Mouse (Mus musculus): ENCODE measurements at regions not wholly inside any gene's neighbourhood (a gene's known extent, or its start where the extent isn't known, plus 50 kb on each side); places are given as distances from the start of the nearest gene placed in this dataset.

DNA sequence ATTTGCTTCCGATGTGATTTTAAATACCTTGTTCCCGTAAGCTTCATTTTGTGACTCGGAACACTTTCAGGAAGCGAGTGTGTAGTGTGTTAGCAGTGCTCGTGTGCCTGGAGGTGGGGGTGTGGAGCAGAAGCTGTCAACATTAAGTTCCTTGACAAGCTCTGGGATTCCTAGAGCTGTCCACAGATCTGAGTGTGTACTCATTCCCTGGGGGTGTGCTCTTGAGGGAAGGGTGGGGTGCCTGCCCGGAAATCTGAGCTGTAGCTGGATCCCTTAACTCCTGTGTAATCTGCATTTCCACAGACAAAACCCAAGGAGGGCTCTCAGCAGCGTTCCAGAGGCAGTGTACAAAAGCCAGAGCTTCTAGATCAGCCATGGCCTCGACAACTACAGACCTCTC, 335.8 kb downstream of the Etnk1 start:
- Histone ChIP-seq H3K36me3 (ENCODE audit: control insufficient read depth, insufficient read depth) (no peaks in the 10 kb centered on the region), H3K4me1 (replicated peaks; ENCODE audit: control insufficient read depth, insufficient read depth, low read length) (no peaks in the 10 kb centered on the region), H3K9me3 (ENCODE audit: control insufficient read depth) (no peaks in the 10 kb centered on the region), H3K4me2 (replicated peaks; ENCODE audit: low read depth) (no peak overlapping the region), H3K4me3 (ENCODE audit: low read depth, low read length) (no peak overlapping the region), H3K27me3 (replicated peaks; ENCODE audit: control insufficient read depth, insufficient read depth, low read length) (no peaks in the 10 kb centered on the region), H3K9ac (ENCODE audit: low read depth, low read length) (no peak overlapping the region), H3K27ac (ENCODE audit: low read depth, low read length) (no peak overlapping the region)
- 71% methylated on average over 8 of the region's 8 CpGs for WGBS
- no peak for TF ChIP-seq CTCF (IDR thresholded peaks at IDR 0.05; ENCODE audit: low read depth)
- ATAC-seq = no peak

DNA sequence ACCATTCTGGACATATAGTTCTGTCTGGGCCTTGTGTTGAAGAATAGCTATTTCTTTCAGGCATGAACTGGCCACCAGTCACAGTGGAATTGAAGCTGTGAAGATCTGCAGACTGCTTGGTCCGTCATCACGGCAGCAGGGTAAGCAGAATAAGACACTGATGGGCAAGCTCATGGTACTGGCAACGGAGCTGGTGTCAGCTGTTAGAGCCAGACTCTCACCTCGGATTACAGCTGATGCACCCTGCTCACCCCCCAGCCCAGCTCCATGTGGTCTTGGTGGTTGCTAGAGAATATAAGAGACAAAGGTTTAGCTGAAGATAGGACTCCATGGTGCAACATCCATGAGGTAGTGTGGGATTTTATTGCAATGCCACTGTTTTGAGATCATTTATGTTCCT, 336.9 kb downstream of the Etnk1 start:
- Histone ChIP-seq H3K27ac (ENCODE audit: low read depth, low read length) (no peak overlapping the region), H3K36me3 (ENCODE audit: control insufficient read depth, insufficient read depth) (no peaks in the 10 kb centered on the region), H3K9ac (ENCODE audit: low read depth, low read length) (no peak overlapping the region), H3K27me3 (replicated peaks; ENCODE audit: control insufficient read depth, insufficient read depth, low read length) (no peaks in the 10 kb centered on the region), H3K9me3 (ENCODE audit: control insufficient read depth) (no peaks in the 10 kb centered on the region), H3K4me2 (replicated peaks; ENCODE audit: low read depth) (no peak overlapping the region), H3K4me1 (replicated peaks; ENCODE audit: control insufficient read depth, insufficient read depth, low read length) (no peaks in the 10 kb centered on the region), H3K4me3 (ENCODE audit: low read depth, low read length) (no peak overlapping the region)
- WGBS = 89% methylated on average over 4 of the region's 4 CpGs
- TF ChIP-seq CTCF (IDR thresholded peaks at IDR 0.05; ENCODE audit: low read depth) = no peak
- ATAC-seq = no peak

DNA sequence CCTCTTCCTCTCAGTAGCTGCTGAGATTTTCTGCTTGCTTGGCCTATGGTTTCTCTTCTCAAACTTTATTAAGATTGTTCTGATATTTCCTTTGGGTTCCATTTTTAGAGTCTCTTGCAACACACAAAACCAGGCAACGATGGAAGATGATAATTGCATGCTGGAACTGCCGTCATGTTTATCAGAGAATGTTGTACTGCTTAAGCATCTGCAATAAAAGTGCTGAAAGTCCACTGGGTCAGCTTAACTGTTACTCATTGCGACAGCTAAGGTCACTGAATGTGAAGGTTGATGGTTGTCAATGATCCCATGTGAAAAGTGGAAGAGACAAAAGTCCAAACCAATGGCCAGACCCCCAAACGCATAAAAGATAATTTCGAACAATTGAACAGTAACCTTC, 346.4 kb downstream of the Etnk1 start:
- 68% methylated on average over 5 of the region's 5 CpGs for whole genome bisulfite sequencing
- Histone ChIP-seq H3K27ac (ENCODE audit: low read depth, low read length) (no peak overlapping the region), H3K9ac (ENCODE audit: low read depth, low read length) (no peak overlapping the region), H3K4me3 (ENCODE audit: low read depth, low read length) (no peak overlapping the region), H3K4me1 (replicated peaks; ENCODE audit: control insufficient read depth, insufficient read depth, low read length) (no peaks in the 10 kb centered on the region), H3K4me2 (replicated peaks; ENCODE audit: low read depth) (no peak overlapping the region), H3K36me3 (ENCODE audit: control insufficient read depth, insufficient read depth) (no peaks in the 10 kb centered on the region), H3K9me3 (ENCODE audit: control insufficient read depth) (no peaks in the 10 kb centered on the region), H3K27me3 (replicated peaks; ENCODE audit: control insufficient read depth, insufficient read depth, low read length) (no peaks in the 10 kb centered on the region)
- TF ChIP-seq CTCF (IDR thresholded peaks at IDR 0.05; ENCODE audit: low read depth) = no peak
- no peak for ATAC-seq

DNA sequence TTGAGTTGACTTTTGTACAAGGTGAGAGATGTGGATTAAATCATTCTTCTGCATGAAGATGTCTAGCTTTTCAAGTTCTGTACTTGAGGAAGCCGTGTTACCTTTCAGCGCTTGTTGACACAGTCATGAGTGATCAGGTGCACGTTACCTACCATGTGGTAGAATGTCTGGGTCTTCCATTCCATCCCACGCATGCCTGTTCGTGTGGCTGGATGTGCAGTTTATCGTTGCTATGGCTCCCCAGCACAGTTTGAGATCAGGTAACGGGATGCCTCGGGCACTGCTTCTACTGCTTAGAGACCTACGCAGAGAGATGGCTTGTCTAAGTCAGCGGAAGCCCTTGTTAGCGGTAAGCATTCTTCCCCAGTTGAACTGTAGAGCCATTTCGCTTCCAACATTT, 348.1 kb downstream of the Etnk1 start:
- H3K9ac ChIP-seq (ENCODE audit: low read depth, low read length) = no peak overlapping the region
- H3K27me3 ChIP-seq (replicated peaks; ENCODE audit: control insufficient read depth, insufficient read depth, low read length) = no peaks in the 10 kb centered on the region
- no peak overlapping the region for H3K27ac ChIP-seq (ENCODE audit: low read depth, low read length)
- H3K36me3 ChIP-seq (ENCODE audit: control insufficient read depth, insufficient read depth) = no peaks in the 10 kb centered on the region
- no peak overlapping the region for H3K4me2 ChIP-seq (replicated peaks; ENCODE audit: low read depth)
- no peak for ATAC-seq
- H3K9me3 ChIP-seq (ENCODE audit: control insufficient read depth) = no peaks in the 10 kb centered on the region
- H3K4me1 ChIP-seq (replicated peaks; ENCODE audit: control insufficient read depth, insufficient read depth, low read length) = no peaks in the 10 kb centered on the region
- 93% methylated on average over 12 of the region's 12 CpGs for WGBS
- H3K4me3 ChIP-seq (ENCODE audit: low read depth, low read length) = no peak overlapping the region
- no peak for TF ChIP-seq CTCF (IDR thresholded peaks at IDR 0.05; ENCODE audit: low read depth)

DNA sequence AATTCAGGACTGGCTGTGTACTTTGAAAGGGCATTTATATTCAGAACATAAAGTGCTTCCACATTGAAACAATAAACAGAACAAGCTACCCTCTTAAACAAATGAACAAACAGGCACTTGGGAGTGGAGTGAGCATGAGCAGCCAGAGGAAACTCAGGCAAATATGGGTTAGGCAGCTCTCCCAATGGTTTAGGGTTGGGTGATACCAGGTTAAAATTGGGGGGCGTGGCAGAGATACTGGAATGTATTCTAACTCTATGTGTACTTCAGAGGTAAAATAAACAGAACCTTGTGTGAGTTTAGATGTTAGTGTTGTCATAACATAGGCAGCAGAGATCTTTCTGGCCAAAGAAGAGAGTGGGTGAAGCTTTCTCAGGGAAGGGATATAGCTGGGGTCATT, 349.7 kb downstream of the Etnk1 start:
- no peaks in the 10 kb centered on the region for H3K27me3 ChIP-seq (replicated peaks; ENCODE audit: control insufficient read depth, insufficient read depth, low read length)
- no peaks in the 10 kb centered on the region for H3K36me3 ChIP-seq (ENCODE audit: control insufficient read depth, insufficient read depth)
- H3K9ac ChIP-seq (ENCODE audit: low read depth, low read length) = no peak overlapping the region
- no peak overlapping the region for H3K27ac ChIP-seq (ENCODE audit: low read depth, low read length)
- TF ChIP-seq CTCF (IDR thresholded peaks at IDR 0.05; ENCODE audit: low read depth) = no peak
- H3K4me2 ChIP-seq (replicated peaks; ENCODE audit: low read depth) = no peak overlapping the region
- no peaks in the 10 kb centered on the region for H3K4me1 ChIP-seq (replicated peaks; ENCODE audit: control insufficient read depth, insufficient read depth, low read length)
- ATAC-seq = no peak
- no peaks in the 10 kb centered on the region for H3K9me3 ChIP-seq (ENCODE audit: control insufficient read depth)
- H3K4me3 ChIP-seq (ENCODE audit: low read depth, low read length) = no peak overlapping the region
- 70% methylated on average over 1 of the region's 1 CpGs for WGBS

DNA sequence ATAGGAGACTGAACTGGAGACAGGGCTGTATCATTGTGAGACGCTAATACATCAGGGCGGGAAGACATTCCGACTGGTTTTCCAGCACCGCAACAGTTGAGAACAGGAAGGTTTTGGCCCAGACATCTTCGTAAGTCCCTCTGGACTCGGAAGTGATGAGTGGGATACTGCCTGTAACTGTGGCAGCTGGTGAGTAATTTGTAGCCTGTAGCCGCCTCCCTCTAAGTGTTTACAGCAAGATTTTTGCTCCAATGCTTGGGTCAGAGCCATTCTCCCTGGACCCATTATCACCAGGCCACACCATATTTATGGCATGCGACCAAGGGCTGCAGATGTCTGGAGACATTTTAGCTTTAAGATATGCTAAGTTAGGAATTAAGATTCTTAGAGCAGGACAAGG, 351.5 kb downstream of the Etnk1 start:
- Histone ChIP-seq H3K27ac (ENCODE audit: low read depth, low read length) (no peak overlapping the region), H3K27me3 (replicated peaks; ENCODE audit: control insufficient read depth, insufficient read depth, low read length) (no peaks in the 10 kb centered on the region), H3K36me3 (ENCODE audit: control insufficient read depth, insufficient read depth) (no peaks in the 10 kb centered on the region), H3K9me3 (ENCODE audit: control insufficient read depth) (no peaks in the 10 kb centered on the region), H3K9ac (ENCODE audit: low read depth, low read length) (no peak overlapping the region), H3K4me3 (ENCODE audit: low read depth, low read length) (no peak overlapping the region), H3K4me1 (replicated peaks; ENCODE audit: control insufficient read depth, insufficient read depth, low read length) (no peaks in the 10 kb centered on the region), H3K4me2 (replicated peaks; ENCODE audit: low read depth) (no peak overlapping the region)
- 83% methylated on average over 8 of the region's 8 CpGs for WGBS
- no peak for ATAC-seq
- TF ChIP-seq CTCF (IDR thresholded peaks at IDR 0.05; ENCODE audit: low read depth) = no peak

DNA sequence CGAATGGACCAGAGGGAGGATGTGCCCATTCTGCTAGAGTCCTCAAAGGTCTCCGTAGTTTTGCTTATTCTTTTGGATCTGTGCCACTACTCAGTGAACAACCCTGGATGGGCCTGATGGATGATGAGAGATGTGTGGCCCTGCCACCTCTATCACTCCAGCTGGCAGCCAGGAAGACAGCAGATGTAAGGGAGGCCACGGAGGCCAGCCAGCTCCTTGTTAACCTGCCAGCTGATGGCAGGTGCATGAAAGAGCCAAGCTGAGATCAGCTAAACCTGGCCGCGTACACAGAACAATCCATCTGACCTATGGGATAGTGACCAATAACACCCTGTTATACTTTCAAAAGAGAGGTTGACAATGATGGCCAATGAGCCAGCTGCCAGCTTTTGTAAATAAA, 352.6 kb downstream of the Etnk1 start:
- 86% methylated on average over 5 of the region's 5 CpGs for WGBS
- H3K27me3 ChIP-seq (replicated peaks; ENCODE audit: control insufficient read depth, insufficient read depth, low read length) = no peaks in the 10 kb centered on the region
- H3K27ac ChIP-seq (ENCODE audit: low read depth, low read length) = no peak overlapping the region
- H3K4me2 ChIP-seq (replicated peaks; ENCODE audit: low read depth) = no peak overlapping the region
- ATAC-seq = no peak
- H3K36me3 ChIP-seq (ENCODE audit: control insufficient read depth, insufficient read depth) = no peaks in the 10 kb centered on the region
- no peaks in the 10 kb centered on the region for H3K9me3 ChIP-seq (ENCODE audit: control insufficient read depth)
- H3K4me1 ChIP-seq (replicated peaks; ENCODE audit: control insufficient read depth, insufficient read depth, low read length) = no peaks in the 10 kb centered on the region
- no peak for TF ChIP-seq CTCF (IDR thresholded peaks at IDR 0.05; ENCODE audit: low read depth)
- H3K9ac ChIP-seq (ENCODE audit: low read depth, low read length) = no peak overlapping the region
- H3K4me3 ChIP-seq (ENCODE audit: low read depth, low read length) = no peak overlapping the region

All from intestine, postnatal 0 days (tissue).